Mouse (Mus musculus) forebrain, embryonic 11.5 days (tissue): ENCODE data around the gene Trnau1ap. TPM values are rescaled to one million over a fixed set of nuclear protein-coding genes. Genes with fewer than 3 reads are reported as not detected.

Experiments used
- ATAC-seq: fragments of 200-750 bp; cut with Nextera tagmentation; replicated peaks from 2 replicates; pipeline ENCODE4 v1.8.0; 2017; ENCODE audit warnings: moderate TSS enrichment; ENCODE audit not compliant: low FRiP score
- DNase-seq: peaks from one replicate; pipeline ENCODE4 v3.0.0-alpha.2; 2017; ENCODE audit warnings: low spot score
- H3K27ac ChIP-seq: fragments of 300-500 bp; sonication (generic); 2 replicates; pipeline ENCODE4 v1.5.1; 2014; ENCODE audit warnings: low read depth, low read length
- H3K27me3 ChIP-seq: fragments of 300-500 bp; sonication (generic); 2 replicates; pipeline ENCODE4 v1.6.1; 2014; ENCODE audit warnings: mild to moderate bottlenecking, low read length, mixed read lengths; ENCODE audit not compliant: control insufficient read depth, insufficient read depth
- H3K36me3 ChIP-seq: fragments of 300-500 bp; sonication (generic); 2 replicates; pipeline ENCODE4 v1.6.1; 2014; ENCODE audit warnings: mild to moderate bottlenecking, low read length, moderate library complexity, mixed read lengths; ENCODE audit not compliant: control insufficient read depth, insufficient read depth
- H3K4me1 ChIP-seq: fragments of 300-500 bp; sonication (generic); replicated peaks from 2 replicates; pipeline ENCODE4 v1.6.1; 2014; ENCODE audit warnings: low read length, mixed read lengths; ENCODE audit not compliant: control insufficient read depth, insufficient read depth
- H3K4me2 ChIP-seq: fragments of 300-500 bp; sonication (generic); 2 replicates; pipeline ENCODE4 v1.6.1; 2014; ENCODE audit warnings: low read depth, mild to moderate bottlenecking, low read length, moderate library complexity, mixed read lengths; ENCODE audit not compliant: severe bottlenecking
- H3K4me3 ChIP-seq: fragments of 300-500 bp; sonication (generic); 2 replicates; pipeline ENCODE4 v1.5.1; 2014; ENCODE audit warnings: low read depth, low read length
- H3K9ac ChIP-seq: fragments of 300-500 bp; sonication (generic); 2 replicates; pipeline ENCODE4 v1.6.1; 2014; ENCODE audit warnings: low read length
- H3K9me3 ChIP-seq: fragments of 300-500 bp; sonication (generic); 2 replicates; pipeline ENCODE4 v1.6.1; 2016; ENCODE audit warnings: low read length, mixed read lengths; ENCODE audit not compliant: control insufficient read depth
- WGBS: fragments of 180-500 bp; shearing (Covaris S2); extraction: QIAGEN DNeasy Blood & Tissue Kit; methylation state at CpG from one replicate; pipeline ENCODE4 v1.1.7; 2014; 5-methylcytosine and 5-hydroxymethylcytosine counted together
- polyA plus RNA-seq: library from polyadenylated mRNA; unstranded; fragments of >200 nt; fragmentation: Nextera tagmentation; extraction: Ambion mirVana; gene quantifications from 2 replicates; pipeline ENCODE4 v1.2.1, GENCODE M21; 2014

Trnau1ap gene
- polyA plus RNA-seq, 1 experiment from 2014 or later: 88.9 TPM

DNA sequence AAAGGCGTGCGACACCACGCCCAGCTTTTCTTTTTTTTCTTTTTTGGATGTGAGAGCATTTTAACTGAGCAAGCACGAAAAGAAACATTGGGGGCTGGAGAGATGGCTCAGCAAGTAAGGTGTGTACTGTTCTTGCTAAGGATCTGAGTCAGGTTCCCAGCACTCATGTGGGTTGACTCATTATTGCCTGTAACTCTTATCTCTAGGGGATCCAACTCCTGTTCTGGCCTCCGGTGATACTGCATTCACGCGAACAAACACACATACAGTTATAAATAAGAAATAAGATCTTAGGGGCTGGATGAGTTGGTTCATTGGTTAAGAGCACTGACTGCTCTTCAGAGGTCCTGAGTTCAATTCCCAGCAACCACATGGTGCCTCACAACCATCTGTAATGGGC is 66.0 kb downstream of the Trnau1ap start:
- WGBS: 95% methylated on average over 7 of the region's 7 CpGs
- Histone ChIP-seq H3K4me2 (no peak overlapping the region), H3K36me3 (no peaks in the 10 kb centered on the region), H3K9me3 (no peaks in the 10 kb centered on the region), H3K27me3 (no peaks in the 10 kb centered on the region), H3K4me3 (no peak overlapping the region), H3K9ac (no peak overlapping the region), H3K27ac (no peak overlapping the region), H3K4me1 (peaks cover 5% of the 10 kb centered on the region; the same call in 1 of the 2 replicates)
- DNase-seq (no peak), ATAC-seq (no peak)

DNA sequence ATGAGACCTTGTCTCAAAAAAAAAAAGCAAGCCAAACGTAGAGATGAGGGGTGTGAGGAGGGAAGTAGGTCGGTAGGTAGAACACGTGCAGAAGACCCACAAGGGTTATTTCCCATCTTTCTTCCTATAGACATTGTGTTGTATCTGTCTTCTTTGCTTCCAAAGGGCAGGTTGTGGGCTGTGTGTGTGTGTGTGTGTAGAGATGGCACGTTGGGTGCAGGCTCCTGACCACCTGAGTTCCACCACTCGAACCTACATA is 67.1 kb downstream of the Trnau1ap start:
- ATAC-seq (no peak), DNase-seq (no peak)
- Histone ChIP-seq H3K36me3 (no peaks in the 10 kb centered on the region), H3K4me3 (no peak overlapping the region), H3K9ac (no peak overlapping the region), H3K4me2 (no peak overlapping the region), H3K27me3 (no peaks in the 10 kb centered on the region), H3K27ac (no peak overlapping the region), H3K9me3 (no peaks in the 10 kb centered on the region), H3K4me1 (peaks cover 5% of the 10 kb centered on the region; the same call in 1 of the 2 replicates)
- WGBS: 83% methylated on average over 5 of the region's 5 CpGs

Other genes with a start within 250 kb of the Trnau1ap start
- not detected in 2 replicates for gene Oprd1, start 185.1 kb downstream of the Trnau1ap start, polyA plus RNA-seq
- 158 and 161 TPM in 2 replicates for gene Ythdf2, start 117.2 kb downstream of the Trnau1ap start, polyA plus RNA-seq
- 45.4 and 50.1 TPM in 2 replicates for gene Gmeb1, start 67.9 kb downstream of the Trnau1ap start, polyA plus RNA-seq
- gene Taf12, start 55.2 kb downstream of the Trnau1ap start, polyA plus RNA-seq: 66.8 and 68.0 TPM in 2 replicates
- 1.1 and 1.2 TPM in 2 replicates for gene Rab42, start 26.2 kb downstream of the Trnau1ap start, polyA plus RNA-seq
- 93.2 and 103 TPM in 2 replicates for gene Rcc1, start 24.1 kb upstream of the Trnau1ap start, polyA plus RNA-seq
- 29.3 and 30.5 TPM in 2 replicates for gene Phactr4, start 93.0 kb upstream of the Trnau1ap start, polyA plus RNA-seq
- gene Med18, start 134.4 kb upstream of the Trnau1ap start, polyA plus RNA-seq: 27.2 and 31.8 TPM in 2 replicates
- 9.4 and 9.5 TPM in 2 replicates for gene Sesn2, start 181.0 kb upstream of the Trnau1ap start, polyA plus RNA-seq
- 905 and 906 TPM in 2 replicates for gene Atpif1, start 204.1 kb upstream of the Trnau1ap start, polyA plus RNA-seq
- gene Dnajc8, start 206.0 kb upstream of the Trnau1ap start, polyA plus RNA-seq: 208 and 217 TPM in 2 replicates
- gene Ptafr, start 234.5 kb upstream of the Trnau1ap start, polyA plus RNA-seq: 0.25 and 0.40 TPM in 2 replicates